Mouse (Mus musculus): Measurements from ENCODE around the gene Cyp2g1.
"Not testable (repeated sequence)": the region's sequence is repeated elsewhere in the genome, so short reads cannot be mapped to it uniquely, and the experiment has no call there.

Cyp2g1 gene

DNA sequence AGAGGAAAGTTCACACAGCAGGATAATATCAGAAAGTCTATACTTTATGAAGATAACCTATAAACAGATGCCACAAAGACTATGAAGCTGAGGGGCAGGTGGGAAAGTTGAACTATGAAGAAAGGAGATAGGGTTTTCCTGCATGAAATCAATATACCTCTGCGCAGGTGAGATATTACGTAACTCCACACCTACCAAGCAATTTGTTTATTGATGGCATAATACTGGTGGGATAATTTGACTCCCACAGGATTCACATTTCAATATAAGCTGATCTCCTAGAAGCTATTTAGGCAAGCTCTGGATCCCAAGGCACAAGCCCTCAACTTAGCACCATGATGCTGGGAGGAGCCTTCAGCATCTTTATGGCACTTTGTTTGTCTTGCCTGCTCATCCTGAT, at the start of gene Cyp2g1:
Gene Cyp2g1 (plus strand): TSS at position 301 of the 400 bp plus-strand sequence.
- in situ Hi-C loops (cut with MboI, MseI) = loop anchor here (5.0 to 25.0 kb wide), 3 partner anchors 49 to 1521 kb away; partner anchors contain the start of gene Pafah1b3

DNA sequence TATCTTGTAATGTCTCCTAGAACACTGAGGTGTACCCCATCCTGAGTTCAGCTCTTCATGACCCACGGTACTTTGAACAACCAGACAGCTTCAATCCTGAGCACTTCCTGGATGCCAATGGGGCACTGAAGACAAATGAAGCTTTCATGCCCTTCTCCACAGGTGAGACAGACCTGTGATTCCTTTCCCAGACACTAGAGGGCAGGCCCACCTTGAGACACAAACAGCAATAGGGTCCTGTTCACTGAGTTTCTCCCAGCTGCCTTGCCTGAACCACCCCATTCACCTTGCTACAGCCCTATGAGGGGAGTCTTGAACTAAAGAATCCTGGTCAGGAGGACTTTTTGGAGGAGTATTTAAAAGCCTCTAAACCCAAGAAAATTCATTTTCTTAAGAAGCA, 41.6 kb upstream of the Cyp2g1 start:
- in situ Hi-C loops (cut with MboI, MseI) = no loop called here

DNA sequence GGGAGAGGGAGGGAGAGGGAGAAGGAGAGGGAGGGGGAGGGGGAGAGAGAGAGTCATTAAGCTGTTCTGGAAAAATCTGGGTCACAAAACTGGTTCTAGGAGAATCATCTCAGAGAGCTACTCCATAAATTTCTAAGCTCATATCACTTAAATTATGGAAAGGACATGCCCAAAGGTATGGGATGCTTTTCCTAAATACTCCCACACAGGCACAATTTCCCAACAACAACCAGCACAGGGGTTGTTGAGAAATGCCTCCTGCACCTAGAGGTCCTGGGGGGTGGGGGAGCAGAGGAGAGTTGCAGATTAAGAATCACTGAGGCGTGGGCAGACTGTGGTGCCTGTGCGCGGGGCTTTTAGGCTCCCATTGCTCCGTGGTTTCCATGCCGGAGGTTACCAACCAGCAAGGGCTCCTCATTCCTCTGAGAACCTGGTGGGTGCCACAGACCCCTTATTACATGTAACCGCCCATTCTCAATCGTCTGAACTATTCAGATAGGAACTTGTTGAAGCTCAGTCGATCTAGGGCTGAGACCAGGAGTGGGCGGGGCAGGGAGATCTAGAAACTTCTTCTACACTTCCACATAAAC, 38.7 kb upstream of the Cyp2g1 start:
- in situ Hi-C loops (cut with MboI, MseI) = loop anchor here (10.0 kb wide), 1 partner anchor 505 kb away; no protein-coding TSS in a partner anchor

DNA sequence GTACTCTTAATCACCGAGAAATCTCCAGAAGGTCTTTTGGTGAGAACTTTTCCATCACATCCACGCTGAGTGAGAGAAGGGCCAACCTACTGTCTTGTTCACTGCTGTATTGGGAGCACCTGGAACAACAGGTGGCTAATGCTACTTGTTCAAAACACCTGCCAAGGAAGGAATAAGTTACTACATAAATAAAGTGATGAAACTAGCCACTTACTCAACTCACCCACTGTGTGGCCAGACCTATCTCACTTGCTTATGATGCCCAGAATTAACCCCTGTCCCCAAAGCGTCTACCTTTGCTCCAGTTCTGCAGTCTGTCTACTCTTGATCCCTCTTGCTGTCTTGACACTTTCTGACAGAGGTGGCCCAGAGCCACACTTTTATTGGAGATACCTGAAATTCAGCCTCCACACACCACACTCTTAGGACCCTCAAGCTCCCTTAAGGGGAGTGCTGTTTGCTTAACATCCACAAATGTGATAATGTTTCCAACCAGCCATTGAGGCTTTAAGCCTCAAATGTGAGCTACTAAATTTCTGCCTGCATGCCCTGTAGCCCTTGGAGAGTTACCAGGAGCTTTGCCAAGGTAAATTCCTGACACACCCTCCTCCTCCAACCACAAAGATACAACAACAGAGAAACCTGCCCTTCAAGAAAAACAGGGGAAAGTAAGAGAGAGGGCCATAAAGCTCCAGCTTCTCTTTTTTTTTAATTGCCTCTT, 35.7 kb upstream of the Cyp2g1 start:
- in situ Hi-C loops (cut with MboI, MseI) = loop anchor here (10.0 kb wide), 1 partner anchor 502 kb away; no protein-coding TSS in a partner anchor

DNA sequence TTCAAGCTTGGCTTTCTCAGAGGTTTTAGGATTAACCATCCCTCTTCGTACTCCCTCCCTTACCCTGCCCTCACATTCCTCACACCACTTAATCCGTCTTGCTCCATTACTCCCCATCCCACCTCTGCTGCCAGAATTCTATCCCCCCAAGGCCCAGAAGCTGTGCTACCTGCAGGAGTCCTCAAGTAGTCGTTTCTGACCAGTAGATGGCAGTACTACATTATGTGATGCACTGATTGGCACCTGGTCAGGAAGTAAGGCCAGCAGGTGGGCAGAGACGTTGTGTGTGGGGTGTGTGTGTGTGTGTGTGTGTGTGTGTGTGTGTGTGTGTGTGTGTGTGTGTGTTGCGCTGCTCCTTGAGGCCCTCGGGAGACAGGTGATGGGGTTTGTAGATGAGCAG, 32.8 kb upstream of the Cyp2g1 start:
- in situ Hi-C loops (cut with MboI, MseI) = loop anchor here (10.0 kb wide), 1 partner anchor 499 kb away; no protein-coding TSS in a partner anchor

DNA sequence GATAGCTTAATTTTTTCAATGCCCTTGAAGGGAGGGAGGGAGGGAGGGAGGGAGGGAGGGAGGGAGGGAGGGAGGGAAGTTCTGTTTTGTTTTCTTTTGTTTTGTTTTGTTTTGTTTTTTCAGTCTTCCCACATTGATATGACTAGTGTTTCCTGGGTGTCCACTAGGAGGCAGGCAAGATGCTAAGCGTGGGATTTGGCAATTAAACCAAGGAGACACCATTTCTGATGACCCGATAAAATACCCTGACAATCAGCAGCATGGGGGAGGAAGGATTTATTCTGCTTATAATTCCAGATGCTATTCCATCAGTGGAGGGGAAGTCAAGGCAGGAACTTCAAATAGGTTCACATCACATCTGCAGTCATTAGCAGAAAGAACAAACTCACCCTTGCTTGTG, 30.9 kb upstream of the Cyp2g1 start:
- in situ Hi-C loops (cut with MboI, MseI) = loop anchor here (10.0 kb wide), 1 partner anchor 497 kb away; no protein-coding TSS in a partner anchor

DNA sequence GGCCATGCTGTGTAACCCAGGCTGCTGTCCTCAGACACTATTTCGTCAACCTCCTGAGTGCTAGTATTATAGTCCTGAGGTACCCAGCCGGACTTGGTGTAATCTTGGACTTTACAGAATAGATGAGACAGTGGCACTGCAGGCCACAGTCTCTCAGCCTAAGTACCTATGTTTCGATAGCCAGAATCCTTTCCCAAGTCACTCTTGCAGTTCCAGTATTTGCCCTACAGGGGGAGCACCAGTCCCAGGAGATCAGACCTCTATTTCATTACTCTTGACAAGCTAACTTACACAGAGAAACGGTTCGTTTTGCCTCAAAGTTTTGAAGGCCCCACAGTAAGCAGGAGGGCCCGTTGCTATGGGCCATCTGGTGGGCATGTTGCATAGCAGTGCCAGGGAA, 30.2 kb upstream of the Cyp2g1 start:
- in situ Hi-C loops (cut with MboI, MseI) = loop anchor here (10.0 kb wide), 1 partner anchor 496 kb away; no protein-coding TSS in a partner anchor

DNA sequence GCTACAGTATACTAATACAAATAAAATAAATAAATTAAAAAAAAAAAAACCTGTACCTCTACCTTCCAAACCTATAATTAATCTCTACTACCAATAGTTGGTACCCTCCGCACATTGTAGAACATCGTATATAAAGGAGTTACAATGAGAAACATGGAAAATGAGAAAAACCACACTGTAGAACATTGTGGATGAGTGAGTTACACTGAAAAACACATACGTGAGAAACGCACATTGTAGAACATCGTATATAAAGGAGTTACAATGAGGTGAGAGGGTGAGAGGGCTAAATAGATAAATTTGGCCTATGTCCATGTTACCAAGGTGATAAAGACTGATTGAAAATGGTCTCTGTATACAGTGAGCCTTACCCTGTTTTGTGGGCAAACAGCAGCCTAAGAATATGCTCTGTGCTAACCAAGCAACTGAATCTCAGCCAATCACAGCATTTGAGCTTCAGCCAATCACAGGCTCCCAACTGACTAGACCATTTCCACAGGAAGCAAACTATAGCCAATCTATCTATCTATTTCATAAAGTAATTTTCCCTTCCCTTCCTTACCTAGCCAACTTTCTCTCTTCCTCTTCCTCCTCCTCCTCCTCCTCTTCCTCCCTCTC, 28.8 kb upstream of the Cyp2g1 start:
- in situ Hi-C loops (cut with MboI, MseI) = loop anchor here (10.0 kb wide), 1 partner anchor 495 kb away; no protein-coding TSS in a partner anchor

DNA sequence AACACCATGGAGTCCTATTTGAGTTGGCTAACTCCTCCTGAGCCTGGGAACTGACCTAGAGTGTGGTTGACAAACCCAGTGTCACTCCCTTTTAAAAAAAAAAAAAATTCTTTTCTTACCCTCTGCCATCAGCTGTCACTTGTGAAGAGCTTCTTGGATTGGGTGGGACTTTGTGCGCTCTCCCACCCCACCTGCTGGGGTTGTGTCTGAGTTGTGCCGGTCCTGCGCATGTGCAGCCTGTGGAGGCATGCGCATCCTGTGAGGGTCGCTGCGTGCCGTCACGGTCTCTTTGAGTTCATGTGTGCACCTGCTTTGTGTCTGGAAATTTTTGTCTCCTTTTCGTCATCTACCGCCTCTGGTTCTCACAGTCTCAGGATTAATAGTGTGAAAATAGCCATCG, 28.2 kb upstream of the Cyp2g1 start:
- in situ Hi-C loops (cut with MboI, MseI) = no loop called here

DNA sequence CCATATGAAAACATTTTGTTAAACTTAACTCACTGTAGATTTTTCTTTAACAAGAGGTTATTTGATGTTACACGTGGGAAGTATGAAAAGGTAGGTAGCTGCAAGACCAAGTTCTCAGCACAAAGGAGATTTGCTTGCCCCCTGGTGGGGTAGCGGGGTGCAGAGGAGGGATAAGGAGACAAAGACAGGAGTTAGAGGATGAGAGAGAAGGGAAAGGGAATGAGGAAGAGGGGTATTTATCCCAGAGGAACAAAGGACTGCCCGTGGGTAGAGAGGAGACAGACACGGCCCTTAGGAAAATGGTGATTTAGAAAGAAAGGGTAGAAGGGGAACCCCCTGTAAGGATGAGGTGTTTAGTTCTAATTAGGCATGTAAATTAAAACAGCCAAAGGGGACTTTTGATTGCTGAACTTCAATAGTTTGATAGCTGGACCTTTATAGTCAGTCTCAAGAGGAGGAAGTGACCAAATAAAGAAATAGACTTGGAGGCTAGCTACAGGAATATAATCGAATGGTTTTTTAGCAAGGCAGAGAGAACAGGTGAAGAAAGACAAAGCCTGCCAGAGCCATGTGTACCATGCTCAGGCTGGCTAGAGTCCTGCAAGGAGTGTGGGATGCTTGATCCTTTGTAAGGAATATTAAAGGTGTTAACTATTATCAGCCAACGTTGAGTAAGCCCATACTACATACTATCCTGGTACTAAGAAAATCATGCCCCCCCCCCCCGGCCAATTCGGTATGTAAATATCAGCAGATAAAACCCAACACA, 27.5 kb upstream of the Cyp2g1 start:
- in situ Hi-C loops (cut with MboI, MseI) = no loop called here

DNA sequence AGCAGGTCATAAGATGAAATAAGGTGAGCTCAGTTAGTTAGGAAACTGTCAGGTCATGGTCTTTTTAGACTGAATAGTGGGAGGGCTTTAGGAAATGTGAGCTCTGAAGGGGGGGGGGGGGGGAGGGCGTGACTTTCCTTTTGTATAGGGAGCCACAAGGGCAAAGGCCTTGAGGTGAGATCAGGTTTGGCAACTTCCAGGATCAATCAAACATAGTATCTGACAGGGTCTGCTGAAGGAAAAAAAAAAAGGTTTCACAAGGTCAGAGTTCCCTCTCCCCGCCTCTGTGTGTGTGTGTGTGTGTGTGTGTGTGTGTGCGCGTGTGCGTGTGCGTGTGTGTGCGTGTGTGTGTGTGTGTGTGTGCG, 26.9 kb upstream of the Cyp2g1 start:
- in situ Hi-C loops (cut with MboI, MseI) = no loop called here

DNA sequence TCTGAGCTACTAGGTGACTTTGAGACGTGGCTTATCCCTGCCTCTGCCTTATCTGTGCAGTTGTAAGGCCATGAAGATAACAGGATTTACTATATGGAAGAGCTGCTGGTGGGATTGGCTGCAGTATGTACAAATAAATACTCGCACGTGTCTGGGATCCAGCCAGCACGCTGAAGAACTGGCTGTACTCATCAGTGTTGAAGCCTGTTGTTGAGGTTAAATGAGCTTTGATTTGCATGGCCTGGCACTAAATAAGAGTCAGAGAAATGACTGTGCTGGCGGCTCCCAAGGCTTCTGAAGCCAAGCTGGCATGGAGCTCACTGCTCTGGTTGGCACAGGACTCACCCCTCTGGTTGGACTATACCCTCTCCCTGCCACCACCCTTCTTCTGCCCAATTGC, 25.5 kb upstream of the Cyp2g1 start:
- in situ Hi-C loops (cut with MboI, MseI) = no loop called here

DNA sequence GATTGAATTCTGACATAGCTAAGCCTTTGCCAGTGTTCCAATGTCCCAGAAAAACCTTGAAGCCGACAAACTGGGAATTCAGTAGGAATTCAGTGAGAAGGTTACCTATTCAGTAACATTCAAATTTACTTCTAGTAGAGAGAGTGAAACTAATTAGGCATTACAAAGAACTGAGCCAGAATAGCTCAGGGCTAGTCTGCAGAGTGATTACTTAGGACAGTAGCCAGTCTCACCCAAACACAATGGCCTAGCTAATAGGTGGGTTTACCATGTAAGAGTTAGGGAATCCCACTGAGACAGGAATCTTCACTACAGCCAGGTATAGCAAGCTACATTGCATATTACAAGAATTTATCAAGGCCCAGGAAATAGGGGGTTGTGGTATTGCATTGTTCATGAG, 22.7 kb upstream of the Cyp2g1 start:
- in situ Hi-C loops (cut with MboI, MseI) = not testable (repeated sequence)

DNA sequence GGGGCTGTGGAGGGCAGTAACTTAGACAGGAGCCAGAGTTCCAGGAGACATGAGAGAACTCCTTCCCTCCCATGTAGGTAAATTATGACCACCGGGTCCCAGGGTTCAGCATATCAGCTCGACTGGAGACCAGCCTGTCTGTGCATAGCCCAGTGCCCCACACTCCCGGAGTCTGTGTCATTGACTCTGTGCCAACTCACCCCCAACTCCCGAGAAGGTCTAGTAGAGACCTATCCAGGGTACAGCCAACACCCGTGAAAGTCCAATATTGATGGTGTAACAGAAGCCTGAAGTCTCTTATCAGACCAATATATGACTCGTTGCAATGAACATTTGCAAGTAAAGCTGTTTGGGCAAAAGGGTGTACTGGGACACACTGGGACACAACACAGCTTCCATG, 18.7 kb upstream of the Cyp2g1 start:
- in situ Hi-C loops (cut with MboI, MseI) = no loop called here

DNA sequence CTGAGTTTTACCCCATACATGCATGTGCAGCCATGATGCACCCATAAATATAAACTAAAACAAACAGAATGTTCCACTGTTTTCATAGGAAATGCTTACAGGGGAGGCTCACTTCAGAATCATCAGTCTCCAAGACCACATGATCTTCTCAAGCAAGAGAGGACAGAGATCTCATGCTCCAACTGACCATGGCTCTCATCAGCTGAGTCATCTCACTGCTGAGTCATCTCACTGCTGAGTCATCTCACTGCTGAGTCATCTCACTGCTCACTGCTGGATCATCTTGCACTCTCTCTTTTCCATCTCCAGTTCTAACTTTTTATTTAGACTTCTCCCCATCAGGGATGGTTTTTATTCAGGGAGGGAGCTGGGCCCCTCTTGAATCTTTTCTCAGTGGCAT, 8.6 kb upstream of the Cyp2g1 start:
- in situ Hi-C loops (cut with MboI, MseI) = loop anchor here (25.0 kb wide), 1 partner anchor 1513 kb away; the partner anchor contains the start of gene Pafah1b3

DNA sequence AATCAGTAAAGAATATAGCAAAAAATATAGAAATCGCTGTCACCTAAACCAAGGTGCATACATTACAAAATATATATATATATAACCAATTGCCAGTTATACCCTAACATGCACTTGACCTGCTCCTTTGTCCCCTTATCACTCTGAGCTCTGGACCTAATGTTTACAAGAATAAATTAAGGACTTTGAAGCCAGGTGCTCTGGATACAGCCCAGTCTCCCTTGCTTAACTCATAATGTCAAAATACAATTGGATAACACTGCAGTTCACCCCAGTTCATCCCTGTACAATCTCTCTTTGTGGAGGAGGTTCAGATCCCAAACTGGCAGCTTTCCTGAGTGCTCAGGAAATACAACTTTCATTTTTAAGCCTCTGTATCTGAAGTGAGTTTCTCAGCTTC, 7.7 kb upstream of the Cyp2g1 start:
- in situ Hi-C loops (cut with MboI, MseI) = loop anchor here (25.0 kb wide), 1 partner anchor 1514 kb away; the partner anchor contains the start of gene Pafah1b3

DNA sequence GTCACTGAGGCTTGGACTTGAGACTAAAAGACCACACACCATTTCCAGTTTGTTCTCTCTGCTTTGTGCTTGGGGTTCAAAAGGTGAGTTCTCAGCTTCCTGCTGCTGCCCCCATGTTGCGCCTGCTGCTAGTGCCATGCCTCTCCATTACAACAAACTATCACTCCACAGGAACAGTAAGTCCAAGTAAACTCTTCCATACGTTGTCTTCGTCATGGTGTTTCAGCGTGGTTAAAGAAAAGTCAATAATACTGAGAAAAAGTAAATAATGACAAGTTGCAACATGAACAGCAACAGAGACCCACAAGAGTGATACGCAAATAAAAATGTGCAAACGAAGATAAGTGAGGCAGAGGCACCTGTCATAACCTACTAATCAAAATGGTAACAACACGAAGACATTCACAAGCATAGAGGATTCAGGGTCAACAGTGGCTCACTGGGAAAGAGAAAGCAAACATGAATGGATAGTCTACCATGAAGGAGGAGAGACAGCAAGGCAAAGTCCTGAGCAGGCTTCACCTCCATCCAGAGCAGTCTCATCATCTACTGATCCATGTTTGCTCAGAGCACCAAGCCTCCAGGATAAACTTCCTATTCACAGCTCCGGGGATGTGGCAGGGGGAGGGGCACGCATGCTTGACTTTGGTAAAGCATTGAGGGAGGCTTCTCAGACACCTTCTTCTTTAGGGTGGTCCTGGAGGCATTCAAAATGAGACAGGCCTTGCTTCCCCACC, 23.0 kb downstream of the Cyp2g1 start:
- in situ Hi-C loops (cut with MboI, MseI) = not testable (repeated sequence)

DNA sequence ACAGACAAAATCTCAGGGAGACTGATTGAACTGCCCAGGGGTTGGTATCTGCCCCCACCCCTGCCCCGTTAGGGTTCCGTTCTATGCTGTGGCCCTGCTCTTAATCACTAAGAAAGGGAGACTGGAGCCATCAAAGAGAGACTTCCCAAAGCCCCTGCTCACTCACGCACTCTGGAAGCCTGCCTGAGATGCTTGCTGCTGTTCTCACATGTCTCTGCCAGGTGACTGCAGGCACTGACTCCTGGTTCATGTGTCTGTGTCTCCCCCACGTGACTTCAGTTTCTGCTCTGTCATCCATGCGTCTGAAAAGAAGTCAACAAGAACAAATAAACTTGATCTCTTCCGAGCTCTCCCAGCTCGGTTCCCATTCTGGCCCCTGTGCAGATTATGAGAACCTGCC, 24.0 kb downstream of the Cyp2g1 start:
- in situ Hi-C loops (cut with MboI, MseI) = not testable (repeated sequence)

DNA sequence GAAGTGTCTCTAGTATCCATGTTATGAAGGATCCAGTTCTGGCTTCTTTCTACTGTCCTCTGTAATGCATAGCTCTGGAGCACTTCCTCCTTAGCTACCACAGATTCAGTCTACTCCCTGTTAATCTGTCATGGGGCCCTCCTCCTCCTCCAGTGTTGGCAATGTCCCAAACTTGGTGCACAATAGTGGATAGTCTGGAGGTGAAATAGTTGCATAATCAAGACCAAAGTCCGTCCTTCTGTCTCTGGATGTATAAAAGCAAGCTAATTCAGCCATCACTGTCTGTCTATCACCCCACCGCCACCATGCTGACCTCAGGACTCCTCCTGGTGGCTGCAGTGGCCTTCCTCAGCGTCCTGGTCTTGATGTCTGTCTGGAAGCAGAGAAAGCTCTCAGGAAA, 26.4 kb downstream of the Cyp2g1 start, which contains the start of gene Cyp2a5:
Gene Cyp2a5 (plus strand): TSS at position 247 of the 400 bp plus-strand sequence.
- in situ Hi-C loops (cut with MboI, MseI) = loop anchor here (5.0 kb wide), 1 partner anchor 528 kb away; the partner anchor contains the start of gene Cyp2a4

DNA sequence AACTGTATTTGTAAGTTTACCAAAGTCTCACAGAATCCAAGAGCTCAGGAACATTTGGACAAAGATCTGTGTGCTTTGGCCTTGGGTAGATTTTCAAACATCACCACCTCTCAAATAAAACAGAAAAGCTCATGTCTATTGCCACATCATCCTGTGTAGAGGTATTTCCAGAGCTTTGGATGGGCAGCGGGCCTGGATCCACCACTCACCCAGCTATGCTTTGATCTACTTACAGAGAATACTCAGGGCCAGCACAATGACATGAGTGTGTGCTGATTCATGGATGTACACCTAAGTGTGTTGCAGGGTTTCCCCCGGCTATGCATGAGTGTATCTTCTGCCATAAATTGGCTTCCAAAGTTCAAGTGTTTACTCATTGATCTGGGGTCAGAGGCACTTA, 34.7 kb downstream of the Cyp2g1 start:
- in situ Hi-C loops (cut with MboI, MseI) = loop anchor here (5.0 kb wide), 1 partner anchor 109 kb away; no protein-coding TSS in a partner anchor

DNA sequence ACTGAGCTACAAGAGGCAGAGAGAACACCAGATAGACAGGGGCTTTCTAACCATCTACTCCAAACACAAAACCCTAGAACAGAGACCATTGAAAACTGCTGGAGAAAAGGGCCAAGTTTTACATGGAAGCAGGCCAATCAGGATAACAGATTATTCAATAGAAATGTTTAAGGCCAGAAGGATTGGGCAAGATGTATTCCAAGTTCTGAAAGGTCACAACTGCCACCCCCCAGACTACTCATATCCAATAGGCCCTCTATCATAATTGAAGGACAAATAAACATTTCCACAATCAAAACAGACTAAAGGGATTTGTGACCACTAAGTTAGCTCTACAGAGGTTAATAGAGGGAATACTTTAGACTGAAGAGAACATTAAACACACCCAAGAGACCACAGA, 41.4 kb downstream of the Cyp2g1 start:
- in situ Hi-C loops (cut with MboI, MseI) = loop anchor here (5.0 kb wide), 1 partner anchor 528 kb away; no protein-coding TSS in a partner anchor
